Mouse (Mus musculus) testis, postnatal 14 days (tissue): ENCODE data around the gene Scap.

ENCODE experiments used
- DNase-seq: peaks from one replicate; pipeline ENCODE4 v3.0.0; 2021; ENCODE audit warnings: low spot score

The Scap gene

GRCm38 (mm10) chr9:110333135-110333895, at the start of gene Scap:
Gene Scap, plus strand, starts transcription at chr9:110333288.
- peak; percentile 94 for DNase-seq

- DNase-seq = no peak
These were observed 48.9 kb upstream of the Scap start for GRCm38 (mm10) chr9:110284075-110284697.

DNA sequence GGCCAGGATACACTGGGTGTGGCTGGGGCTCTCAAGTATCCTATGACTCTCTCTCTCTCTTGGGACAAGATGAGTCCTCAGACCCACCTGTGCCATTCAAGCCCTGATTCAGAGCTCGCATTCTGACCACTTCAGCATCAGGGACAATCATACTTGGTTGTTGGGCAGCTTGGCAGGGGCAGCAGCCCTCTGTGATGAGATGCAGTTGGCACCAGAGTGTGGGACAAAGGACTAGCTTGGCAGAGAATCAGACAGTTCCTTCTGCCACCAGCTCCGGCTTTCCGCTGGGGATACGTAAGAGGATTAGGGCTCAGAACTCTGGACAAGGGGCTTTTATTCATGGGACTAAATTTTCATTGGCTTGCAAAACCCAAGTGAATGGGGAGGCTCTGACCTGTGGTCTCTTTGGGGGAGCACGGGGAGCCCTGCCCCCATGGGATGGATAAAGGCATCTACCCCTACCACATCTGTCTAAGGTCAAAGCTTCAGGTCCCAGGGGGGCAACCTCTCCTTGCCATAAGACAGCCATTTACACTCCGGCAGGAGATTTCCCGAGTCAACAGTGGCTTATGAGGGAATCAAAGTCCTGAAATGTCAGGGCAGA, 45.7 kb upstream of the Scap start:
- no peak for DNase-seq

- DNase-seq = peak; percentile 65
These were observed 39.8 kb upstream of the Scap start for GRCm38 (mm10) chr9:110293254-110293718.

- no peak for DNase-seq
These were observed 39.1 kb upstream of the Scap start for GRCm38 (mm10) chr9:110293873-110294415.

- no peak for DNase-seq
These were observed 38.3 kb upstream of the Scap start for GRCm38 (mm10) chr9:110294786-110295185.

DNA sequence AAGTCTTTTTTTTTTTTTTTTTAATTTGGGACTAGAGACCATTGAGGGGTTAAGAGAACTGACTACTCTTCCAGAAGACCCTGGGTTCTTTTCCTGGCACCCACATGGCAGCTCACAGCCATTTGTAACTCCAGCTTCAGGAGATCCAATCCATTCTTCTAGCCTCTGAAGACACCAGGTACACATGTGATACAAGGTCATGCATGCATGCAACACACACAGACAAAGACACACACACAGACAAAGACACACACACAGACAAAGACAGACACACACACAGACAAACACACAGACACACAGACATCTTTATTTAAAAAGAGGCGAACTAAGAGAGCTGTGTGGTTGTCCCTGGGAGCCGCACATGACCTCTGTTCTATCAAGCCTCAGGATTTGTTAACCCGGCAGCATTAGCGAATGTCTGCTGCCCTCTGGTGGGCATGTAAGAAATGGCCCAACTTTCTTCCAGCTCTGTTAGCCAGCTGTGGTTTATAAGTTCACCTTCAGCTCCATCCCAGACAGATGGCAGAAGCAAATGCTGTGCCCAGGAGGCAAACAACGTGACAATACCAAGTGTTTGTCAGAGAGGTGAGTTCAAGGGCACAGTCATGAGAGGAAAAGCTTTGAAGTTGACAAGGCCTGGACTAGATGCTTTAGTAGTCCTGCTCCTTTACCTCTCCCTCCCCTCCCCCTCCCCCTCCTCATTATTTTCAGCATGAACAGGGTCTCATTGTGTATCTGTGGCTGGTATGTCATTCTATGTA, 36.0 kb upstream of the Scap start:
- DNase-seq = peak; percentile 64

- DNase-seq = no peak
These were observed 28.6 kb upstream of the Scap start for GRCm38 (mm10) chr9:110304516-110304915.

DNA sequence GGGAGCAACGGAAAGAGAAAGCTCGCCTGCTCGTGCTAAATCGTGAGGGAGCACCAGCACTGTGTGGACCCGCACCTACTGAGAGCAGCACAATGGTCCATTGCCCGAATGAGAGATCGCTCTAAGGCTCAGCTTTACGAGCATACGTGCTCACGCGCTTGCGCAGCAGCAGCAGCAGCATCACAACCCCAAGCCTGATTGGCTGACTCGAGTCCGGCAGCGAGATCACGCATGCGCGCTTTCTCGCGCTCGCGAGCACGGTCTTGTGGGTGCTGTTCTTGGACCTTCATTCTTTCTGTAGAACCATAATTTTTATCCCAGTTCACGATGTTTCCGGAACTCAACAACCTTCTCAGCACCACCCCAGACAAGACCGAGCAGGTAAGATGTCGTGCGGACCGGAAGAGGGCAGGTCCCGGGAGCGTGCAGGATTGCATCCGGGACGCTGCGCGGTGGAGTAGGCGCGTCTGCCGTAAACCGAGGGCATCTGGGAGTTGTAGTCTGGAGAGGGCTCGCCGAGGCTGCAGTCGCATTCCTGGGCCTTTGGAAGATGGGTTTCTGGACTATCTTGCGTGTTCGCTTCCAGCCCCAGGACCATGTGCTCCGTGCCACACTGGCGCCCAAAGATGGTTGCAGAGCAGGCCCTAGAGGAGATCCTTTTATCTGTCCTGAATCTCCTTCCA, 28.0 kb upstream of the Scap start, which contains the start of gene Elp6:
TSS of gene Elp6 (plus strand) at position 205 of the 683 bp plus-strand sequence.
- DNase-seq = peak; percentile 92

DNA sequence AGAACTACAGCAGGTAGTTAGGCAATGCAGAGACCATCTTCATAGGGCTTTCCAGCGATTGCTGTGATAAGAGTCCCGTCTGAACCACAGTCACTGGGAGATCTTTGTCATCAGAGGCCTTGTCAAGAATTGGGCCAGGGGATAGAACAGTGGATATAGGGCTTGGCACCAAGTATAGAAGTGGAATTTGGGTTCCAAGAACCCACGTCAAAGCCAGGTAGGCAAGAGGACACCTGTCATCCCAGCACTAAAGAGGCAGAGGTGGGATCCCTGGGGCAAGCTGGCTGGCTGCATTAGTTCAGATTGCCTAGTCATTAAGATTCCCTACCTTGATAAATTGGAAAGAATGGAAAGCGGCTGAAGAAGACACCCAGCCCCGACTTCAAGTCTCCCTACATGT, 26.7 kb upstream of the Scap start:
- no peak for DNase-seq

GRCm38 (mm10) chr9:110314706-110315105, 18.4 kb upstream of the Scap start:
- no peak for DNase-seq

DNA sequence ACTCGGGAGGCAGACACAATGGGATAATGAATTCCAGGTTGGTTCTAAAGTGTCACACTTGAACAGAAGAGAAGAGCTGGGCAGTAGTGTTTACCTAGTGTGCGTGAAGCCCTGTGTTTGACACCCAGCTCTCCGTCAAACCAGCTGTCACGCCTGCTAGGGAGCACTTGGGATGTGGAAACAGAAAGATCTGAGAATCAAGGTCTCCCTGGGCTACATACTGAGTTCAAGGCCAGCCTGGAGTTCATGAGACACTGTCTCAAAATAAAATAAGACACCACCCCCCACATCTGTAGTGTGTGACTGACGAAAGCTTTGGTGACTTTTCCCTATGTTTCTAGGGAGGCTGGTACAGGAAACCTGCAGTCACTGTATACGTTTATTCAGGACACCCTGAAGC, 17.7 kb upstream of the Scap start:
- no peak for DNase-seq

GRCm38 (mm10) chr9:110315904-110316303, 17.2 kb upstream of the Scap start:
- no peak for DNase-seq

DNA sequence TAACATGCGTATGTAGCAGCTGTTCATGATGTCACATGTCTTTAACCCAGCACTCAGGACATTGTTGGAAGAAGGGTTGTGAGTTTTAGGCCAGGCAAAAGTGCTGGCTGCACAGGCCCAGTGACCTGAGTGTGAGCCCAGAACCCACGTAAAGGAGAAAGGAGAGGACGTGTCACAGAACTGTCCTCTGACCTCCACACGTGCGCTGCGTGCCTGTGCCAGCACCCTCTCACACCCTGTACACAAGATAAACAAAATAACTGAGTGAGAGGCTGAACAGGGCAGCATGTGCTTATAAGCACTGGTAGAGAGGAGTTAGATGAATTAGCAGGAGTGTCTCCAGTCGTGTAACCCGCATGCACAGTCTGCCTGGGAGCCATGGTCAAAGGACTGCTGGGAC, 16.6 kb upstream of the Scap start:
- DNase-seq = no peak

DNA sequence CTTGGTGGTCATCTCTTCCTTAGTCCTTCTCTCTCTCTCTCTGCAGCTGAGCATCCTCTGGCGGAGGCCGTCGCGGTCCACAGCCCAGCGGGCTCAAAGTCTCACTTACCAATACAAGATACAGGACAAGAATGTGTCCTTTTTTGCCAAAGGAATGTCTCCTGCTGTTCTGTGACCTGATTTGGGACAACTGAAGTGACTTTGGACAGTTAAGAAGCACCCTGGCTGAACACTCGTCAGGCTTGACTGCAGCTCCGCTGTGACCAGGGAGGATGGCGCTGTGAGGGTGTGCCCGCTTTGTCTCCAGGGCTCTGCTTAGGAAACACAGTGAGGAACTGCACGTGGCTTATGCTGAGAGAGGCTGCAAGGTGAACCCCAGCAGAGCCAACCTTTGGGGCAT, 12.3 kb upstream of the Scap start:
- DNase-seq = no peak

- no peak for DNase-seq
These were observed 10.1 kb upstream of the Scap start for GRCm38 (mm10) chr9:110322972-110323371.

DNA sequence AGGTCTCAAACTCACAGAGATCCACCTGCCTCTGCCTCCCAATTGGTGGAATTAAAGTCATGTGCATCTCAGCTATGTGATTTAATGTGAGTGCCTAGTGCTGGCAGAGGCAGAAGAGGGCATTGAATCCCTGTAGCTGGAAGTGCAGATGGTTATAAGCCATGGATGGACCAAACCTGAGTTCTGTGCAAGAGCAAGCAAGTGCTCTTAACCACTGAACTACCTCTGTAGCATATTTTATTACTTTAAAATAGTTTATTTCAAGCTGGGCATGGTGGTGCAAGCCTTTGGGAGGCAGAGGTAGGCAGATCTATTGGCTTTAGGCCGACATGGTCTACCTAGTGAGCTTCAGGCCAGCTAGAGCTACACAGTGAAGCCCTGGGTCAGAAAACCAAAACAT, 8.9 kb upstream of the Scap start:
- no peak for DNase-seq

- no peak for DNase-seq
These were observed 4.9 kb upstream of the Scap start for GRCm38 (mm10) chr9:110328178-110328577.

DNA sequence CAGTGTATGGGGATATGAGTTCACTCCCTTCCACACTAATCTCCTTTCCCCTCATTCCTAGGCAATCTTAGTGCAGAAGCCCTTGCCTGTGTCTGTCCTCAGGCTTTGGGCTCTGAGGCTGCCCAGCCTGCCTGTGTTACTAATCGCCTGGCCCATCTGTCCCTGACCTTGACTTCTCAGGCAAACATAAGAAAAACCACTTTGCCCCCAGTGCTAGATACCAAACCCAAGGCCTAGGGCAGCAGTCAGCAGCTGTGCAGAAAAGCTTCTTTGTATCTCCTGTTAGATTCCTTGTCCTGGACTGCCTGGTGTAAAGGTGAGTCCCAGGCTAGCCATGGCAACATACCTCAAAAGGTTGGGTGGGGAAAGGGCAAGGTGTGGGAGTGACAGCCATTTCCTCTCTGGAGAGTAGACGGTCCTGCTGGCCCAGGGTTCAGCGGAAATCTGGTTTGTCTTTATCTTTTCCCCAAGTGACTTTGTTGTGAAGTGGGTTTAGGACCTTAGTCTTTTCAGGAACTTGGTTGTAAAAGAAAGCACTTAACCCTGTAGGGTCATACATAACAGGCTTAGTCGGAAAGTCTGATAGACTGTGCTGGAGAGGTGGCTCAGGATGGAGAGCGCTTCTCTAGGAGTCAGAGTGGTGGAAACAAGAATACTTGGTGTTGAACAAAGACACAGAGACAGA, 4.0 kb upstream of the Scap start:
- DNase-seq = no peak

DNA sequence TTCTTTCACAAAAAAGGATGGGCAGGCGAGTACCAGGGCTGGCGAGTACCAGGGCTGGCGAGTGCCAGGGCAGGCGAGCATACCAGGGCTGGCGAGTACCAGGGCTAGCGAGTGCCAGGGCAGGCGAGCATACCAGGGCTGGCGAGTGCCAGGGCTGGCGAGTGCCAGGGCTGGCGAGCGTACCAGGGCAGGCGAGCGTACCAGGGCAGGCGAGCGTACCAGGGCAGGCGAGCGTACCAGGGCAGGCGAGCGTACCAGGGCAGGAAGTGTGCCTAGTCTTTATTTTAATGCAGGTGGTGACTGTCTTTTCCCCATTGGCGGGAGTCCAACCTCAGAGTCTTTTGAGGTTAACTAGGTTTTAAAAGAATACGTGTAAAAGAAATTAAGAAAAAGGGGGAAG, 3.4 kb upstream of the Scap start:
- no peak for DNase-seq

- DNase-seq = no peak
These were observed 2.7 kb upstream of the Scap start for GRCm38 (mm10) chr9:110330341-110330740.
